Mouse (Mus musculus): ENCODE results near the gene Ucma.

Ucma gene

GRCm38 (mm10) chr2:4975807-4976206 is at the start of gene Ucma:
Gene Ucma, plus strand, starts transcription at chr2:4976122.
- in situ Hi-C loops (cut with MboI, MseI), result no loop called here

GRCm38 (mm10) chr2:4927391-4927790 is 48.5 kb upstream of the Ucma start:
- in situ Hi-C loops (cut with MboI, MseI), result no loop called here

GRCm38 (mm10) chr2:4929230-4929629 is 46.7 kb upstream of the Ucma start:
- in situ Hi-C loops (cut with MboI, MseI), result no loop called here

DNA sequence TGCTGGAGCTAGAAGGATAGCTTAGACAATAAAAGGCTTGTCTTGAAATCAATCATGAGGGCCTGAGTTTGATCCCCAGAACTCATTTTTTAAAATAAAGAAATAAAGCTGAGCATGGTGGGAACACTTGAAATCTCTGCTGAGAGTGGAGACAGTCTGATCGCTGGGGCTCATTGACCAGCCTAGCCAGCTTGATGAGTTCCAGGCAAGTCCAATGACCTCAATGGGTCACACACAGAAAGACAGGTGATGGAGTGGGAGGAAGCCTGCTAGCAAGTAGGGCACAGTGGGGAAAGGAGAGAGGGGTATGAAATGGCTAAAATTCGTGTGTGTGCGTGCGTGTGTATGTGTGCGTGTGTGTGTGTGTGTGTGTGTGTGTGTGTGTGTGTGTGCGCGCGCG is 41.4 kb upstream of the Ucma start:
- in situ Hi-C loops (cut with MboI, MseI), result no loop called here

- in situ Hi-C loops (cut with MboI, MseI), result no loop called here
These were observed 38.0 kb upstream of the Ucma start for GRCm38 (mm10) chr2:4937931-4938330.

GRCm38 (mm10) chr2:4940861-4941260 is 35.1 kb upstream of the Ucma start:
- in situ Hi-C loops (cut with MboI, MseI), result no loop called here

- in situ Hi-C loops (cut with MboI, MseI), result loop anchor here (25.0 kb wide), 1 partner anchor 737 kb away; no protein-coding TSS in a partner anchor
These were observed 26.2 kb upstream of the Ucma start for GRCm38 (mm10) chr2:4949691-4950090.

GRCm38 (mm10) chr2:4950986-4951385 is 24.9 kb upstream of the Ucma start:
- in situ Hi-C loops (cut with MboI, MseI), result loop anchor here (25.0 kb wide), 1 partner anchor 739 kb away; no protein-coding TSS in a partner anchor

- in situ Hi-C loops (cut with MboI, MseI), result loop anchor here (25.0 kb wide), 1 partner anchor 742 kb away; no protein-coding TSS in a partner anchor
These were observed 21.6 kb upstream of the Ucma start for GRCm38 (mm10) chr2:4954216-4954760.

- in situ Hi-C loops (cut with MboI, MseI), result loop anchor here (25.0 kb wide), 1 partner anchor 746 kb away; no protein-coding TSS in a partner anchor
These were observed 17.9 kb upstream of the Ucma start for GRCm38 (mm10) chr2:4958039-4958438.

- in situ Hi-C loops (cut with MboI, MseI), result loop anchor here (25.0 kb wide), 1 partner anchor 756 kb away; no protein-coding TSS in a partner anchor
These were observed 8.1 kb upstream of the Ucma start for GRCm38 (mm10) chr2:4967806-4968205.

DNA sequence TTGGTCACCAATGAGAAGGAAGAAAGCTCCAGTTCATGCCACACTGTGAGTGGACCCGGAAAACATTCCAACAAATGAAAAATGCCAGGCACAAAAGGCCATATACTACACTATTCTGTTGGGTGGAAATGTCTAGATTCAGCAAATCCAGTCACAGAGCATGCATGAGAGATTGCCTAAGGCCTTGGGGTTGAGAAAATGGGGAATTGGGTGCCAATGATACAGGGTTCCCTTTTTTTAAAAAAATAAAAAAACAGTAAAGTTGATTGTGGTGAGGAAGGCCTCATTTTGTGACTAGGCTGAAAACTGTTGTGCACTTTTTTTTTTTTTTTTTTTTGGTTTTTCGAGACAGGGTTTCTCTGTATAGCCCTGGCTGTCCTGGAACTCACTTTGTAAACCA is 6.8 kb upstream of the Ucma start:
- in situ Hi-C loops (cut with MboI, MseI), result loop anchor here (25.0 kb wide), 1 partner anchor 757 kb away; no protein-coding TSS in a partner anchor

DNA sequence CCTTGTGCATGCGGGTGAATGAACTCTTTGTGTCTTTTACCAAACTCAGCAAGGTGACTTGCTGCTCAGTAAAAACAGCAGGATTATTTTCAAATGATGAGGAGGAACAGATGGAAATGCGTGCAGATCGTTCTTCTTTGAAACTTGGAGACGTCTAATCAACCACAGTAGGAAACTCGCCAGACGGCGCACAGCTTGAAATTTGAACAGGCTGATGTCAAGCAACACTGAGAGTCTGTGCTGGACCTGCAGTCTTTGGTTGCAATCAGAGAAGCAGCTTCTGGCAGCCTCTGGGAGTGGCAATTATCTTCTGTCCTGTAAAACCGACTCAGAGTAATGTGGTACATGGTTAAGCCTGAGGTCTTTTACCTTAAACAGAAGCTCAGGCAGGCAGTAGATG is 2.2 kb downstream of the Ucma start:
- in situ Hi-C loops (cut with MboI, MseI), result no loop called here

DNA sequence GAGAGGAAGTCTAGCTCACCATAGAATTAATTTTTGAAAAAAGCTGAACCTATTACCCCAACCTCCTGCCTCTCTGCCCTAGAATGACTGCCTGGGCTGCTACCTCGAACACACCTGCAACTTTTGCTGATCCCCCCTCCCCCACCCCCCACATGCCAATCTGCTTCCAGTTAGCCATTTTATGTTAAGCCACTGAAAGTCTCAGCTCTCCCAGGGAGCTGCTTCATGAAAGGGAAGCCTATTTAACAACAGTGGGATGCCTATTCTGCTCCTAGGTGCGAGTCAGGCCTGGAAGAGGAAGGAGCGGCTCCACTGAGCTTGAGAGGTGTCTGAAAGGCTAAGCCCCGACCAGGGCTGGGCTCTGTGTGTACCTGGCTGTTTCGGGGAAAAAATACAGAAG is 8.1 kb downstream of the Ucma start:
- in situ Hi-C loops (cut with MboI, MseI), result no loop called here

GRCm38 (mm10) chr2:4985000-4985399 is 9.1 kb downstream of the Ucma start:
- in situ Hi-C loops (cut with MboI, MseI), result no loop called here

GRCm38 (mm10) chr2:4986798-4987197 is 10.9 kb downstream of the Ucma start:
- in situ Hi-C loops (cut with MboI, MseI), result no loop called here

- in situ Hi-C loops (cut with MboI, MseI), result no loop called here
These were observed 11.7 kb downstream of the Ucma start for GRCm38 (mm10) chr2:4987388-4988180.

- in situ Hi-C loops (cut with MboI, MseI), result no loop called here
These were observed 13.0 kb downstream of the Ucma start for GRCm38 (mm10) chr2:4988826-4989424.

DNA sequence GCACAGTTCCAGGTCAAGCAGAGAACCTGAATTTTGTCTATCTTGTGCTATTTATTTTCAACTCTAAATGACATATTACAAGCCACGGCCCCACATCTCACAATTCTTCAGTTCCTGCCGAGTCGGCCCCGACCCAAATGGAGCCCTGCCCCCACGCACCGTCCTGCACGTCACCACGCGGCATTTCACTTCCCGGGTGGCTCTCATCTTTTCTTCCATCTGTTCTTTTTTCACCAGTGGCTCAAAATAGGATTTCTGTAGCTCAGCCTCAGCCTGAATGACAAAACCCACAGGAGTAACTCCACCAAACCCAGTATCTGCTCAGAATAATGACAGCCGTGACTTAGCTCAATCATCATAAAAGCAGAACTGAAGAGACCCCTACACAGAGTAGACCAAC is 17.7 kb downstream of the Ucma start:
- in situ Hi-C loops (cut with MboI, MseI), result loop anchor here (5.0 kb wide), 1 partner anchor 106 kb away; no protein-coding TSS in a partner anchor

DNA sequence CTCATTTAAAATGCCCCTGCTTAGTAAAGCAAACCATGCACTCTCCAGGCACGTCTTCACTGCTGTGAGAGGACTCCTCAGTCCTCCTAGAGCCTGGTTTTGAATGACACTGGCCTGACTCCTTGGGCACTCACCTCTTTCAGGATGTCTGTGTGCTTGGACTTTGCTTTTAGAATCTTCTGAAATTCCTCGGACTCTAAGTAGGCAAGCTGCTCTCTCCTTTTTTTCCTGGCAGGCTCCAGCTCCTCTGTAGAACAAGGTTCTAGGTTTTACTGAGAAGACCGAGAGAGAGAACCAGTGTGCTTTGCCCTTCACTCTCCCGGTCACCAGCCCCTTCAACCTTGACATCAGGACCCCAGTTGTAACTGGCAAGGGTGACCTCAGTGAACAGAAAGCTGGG is 18.5 kb downstream of the Ucma start:
- in situ Hi-C loops (cut with MboI, MseI), result loop anchor here (5.0 kb wide), 1 partner anchor 107 kb away; no protein-coding TSS in a partner anchor

DNA sequence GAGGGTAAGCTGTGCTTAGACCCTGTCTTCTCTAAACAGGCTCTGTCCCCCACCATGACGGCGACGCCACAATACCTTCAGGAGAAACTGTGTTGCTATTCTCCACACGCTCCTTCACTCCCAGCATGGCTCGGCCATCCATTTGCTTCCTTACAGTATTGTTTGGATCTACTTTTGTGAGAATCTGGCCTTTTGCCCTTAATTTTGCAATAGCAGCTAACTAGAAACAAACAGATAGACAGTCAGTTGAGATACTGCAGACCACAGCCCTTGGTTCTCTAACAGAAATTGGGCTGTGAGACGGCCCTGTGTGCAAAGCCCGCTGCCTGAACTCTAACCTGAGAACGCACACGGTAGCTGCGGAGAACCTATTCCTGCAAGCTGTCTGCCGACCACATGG is 19.7 kb downstream of the Ucma start:
- in situ Hi-C loops (cut with MboI, MseI), result no loop called here

DNA sequence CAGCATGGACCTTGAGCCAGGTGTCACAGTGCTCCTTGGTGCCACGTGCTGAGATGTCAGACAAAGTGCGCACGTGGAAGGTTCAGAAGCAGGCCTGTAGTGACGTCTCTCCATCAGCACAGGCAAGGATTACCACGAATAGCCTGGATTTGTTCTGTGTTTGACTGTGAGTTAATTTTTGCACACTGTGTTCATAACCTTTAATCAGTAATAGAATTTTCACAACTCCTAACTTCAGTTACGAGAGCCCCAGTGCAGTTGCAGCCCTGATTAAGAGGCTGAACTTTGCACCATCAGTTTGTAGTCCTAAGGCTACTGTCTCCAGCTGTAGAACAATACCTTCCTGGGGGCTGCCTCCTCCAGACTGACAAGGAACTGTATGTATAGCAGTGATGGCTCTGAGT is 20.5 kb downstream of the Ucma start:
- in situ Hi-C loops (cut with MboI, MseI), result no loop called here

Data from T-helper 1 cell (primary cell).